8 mouse cellular contexts compared by ENCODE assay signal in genomic region chr11:74522487-74523209, GRCm38 (mm10).
A peak's percentile ranks its signal among the peaks of the same experiment; 100 is the strongest.
DNase-seq lines count a peak whose midpoint lies in the region; ATAC-seq and TF ChIP-seq lines count a peak whose summit lies in the region.

No protein-coding gene starts in this region.

- no peaks in the 10 kb centered on the region for H3K36me3 ChIP-seq in intestine, embryonic 16.5 days (ENCODE audit: control insufficient read depth, insufficient read depth, low read length)
- H3K36me3 ChIP-seq in liver, embryonic 12.5 days = no peaks in the 10 kb centered on the region
- H3K36me3 ChIP-seq in stomach, postnatal 0 days (ENCODE audit: control insufficient read depth, insufficient read depth, low read length) = no peaks in the 10 kb centered on the region

- peak; percentile 64 to 92 for DNase-seq in adrenal gland, adult (ENCODE audit: inconsistent age in 2 of 2, low spot score in 1 of 2)
- DNase-seq in adrenal gland, adult 8-10 months = no peak
- DNase-seq in cerebellum, adult 9-11 months = peak; percentile 34
- DNase-seq in gastrocnemius, postnatal 14 days = peak; percentile 72
- peak; percentile 41 for DNase-seq in naive thymus-derived CD4-positive, alpha-beta T cell, adult 2 months (ENCODE audit: low read depth)
- DNase-seq in stomach, postnatal 0 days (ENCODE audit: low spot score) = peak; percentile 90

- peak; percentile 93 for ATAC-seq in intestine, embryonic 16.5 days
- ATAC-seq in liver, embryonic 12.5 days = peak; percentile 65
- ATAC-seq in stomach, postnatal 0 days (ENCODE audit: low FRiP score, low TSS enrichment) = peak; percentile 92

- under 1% methylated on average over 68 of the region's 87 CpGs for WGBS in intestine, embryonic 16.5 days
- under 1% methylated on average over 60 of the region's 87 CpGs for WGBS in liver, embryonic 12.5 days (ENCODE audit: insufficient replicate concordance)
- WGBS in stomach, postnatal 0 days = under 1% methylated on average over 78 of the region's 87 CpGs

- H3K9ac ChIP-seq in intestine, embryonic 16.5 days (ENCODE audit: low read depth, low read length) = peak overlapping the region; percentile 72
- H3K9ac ChIP-seq in liver, embryonic 12.5 days = peak overlapping the region; percentile 35
- H3K9ac ChIP-seq in stomach, postnatal 0 days (ENCODE audit: low read length) = peak overlapping the region; percentile 65

- peaks cover 10% of the 10 kb centered on the region; the same call in 1 of the 2 replicates for H3K27me3 ChIP-seq in intestine, embryonic 16.5 days (replicated peaks; ENCODE audit: control insufficient read depth, insufficient read depth, low read length)
- peaks cover 65% of the 10 kb centered on the region for H3K27me3 ChIP-seq in liver, embryonic 12.5 days (replicated peaks)
- H3K27me3 ChIP-seq in stomach, postnatal 0 days (ENCODE audit: control insufficient read depth, insufficient read depth, low read length) = no peaks in the 10 kb centered on the region; the same call in 1 of the 2 replicates

- TF ChIP-seq EP300 in stomach, postnatal 0 days (optimal IDR thresholded peaks at IDR 0.05) = no peak

- peak overlapping the region; percentile 91 for H3K27ac ChIP-seq in intestine, embryonic 16.5 days (ENCODE audit: low read length)
- H3K27ac ChIP-seq in liver, embryonic 12.5 days = no peak overlapping the region
- peak overlapping the region; percentile 75 for H3K27ac ChIP-seq in stomach, postnatal 0 days (replicated peaks)

- peaks cover 21% of the 10 kb centered on the region for H3K4me1 ChIP-seq in intestine, embryonic 16.5 days (ENCODE audit: control insufficient read depth, insufficient read depth, low read length)
- peaks cover 27% of the 10 kb centered on the region for H3K4me1 ChIP-seq in liver, embryonic 12.5 days
- no peaks in the 10 kb centered on the region for H3K4me1 ChIP-seq in stomach, postnatal 0 days (replicated peaks; ENCODE audit: control insufficient read depth, insufficient read depth)

- H3K9me3 ChIP-seq in intestine, embryonic 16.5 days (ENCODE audit: control insufficient read depth, low read length) = no peaks in the 10 kb centered on the region
- no peaks in the 10 kb centered on the region for H3K9me3 ChIP-seq in liver, embryonic 12.5 days (replicated peaks)
- H3K9me3 ChIP-seq in stomach, postnatal 0 days (ENCODE audit: control insufficient read depth, low read length) = no peaks in the 10 kb centered on the region

- intact Hi-C loops in gastrocnemius, postnatal 14 days (cut with DNase I; ENCODE audit: low total_unique reads) = loop anchor here (5.0 kb wide), 1 partner anchor 120 kb away; no protein-coding TSS in a partner anchor

- peak overlapping the region; percentile 94 for H3K4me2 ChIP-seq in intestine, embryonic 16.5 days (ENCODE audit: low read depth, low read length)
- H3K4me2 ChIP-seq in liver, embryonic 12.5 days = peak overlapping the region; percentile 82
- H3K4me2 ChIP-seq in stomach, postnatal 0 days (replicated peaks; ENCODE audit: low read depth) = peak overlapping the region; percentile 93

- peak overlapping the region; percentile 64 for H3K4me3 ChIP-seq in intestine, embryonic 16.5 days (ENCODE audit: low read length)
- peak overlapping the region; percentile 60 for H3K4me3 ChIP-seq in liver, embryonic 12.5 days
- peak overlapping the region; percentile 59 for H3K4me3 ChIP-seq in stomach, postnatal 0 days (ENCODE audit: low read depth, low read length)

- peak; percentile 2; the same call in 1 of the 2 replicates for TF ChIP-seq CTCF in stomach, postnatal 0 days (IDR thresholded peaks at IDR 0.05; ENCODE audit: low read depth)
